Mouse (Mus musculus) MEL (cell line): ENCODE measurements at regions not wholly inside any gene's neighbourhood (a gene's known extent, or its start where the extent isn't known, plus 50 kb on each side); places are given as distances from the start of the nearest gene placed in this dataset.

ENCODE experiments used
- CTCF ChIP-seq, 3 experiments: IDR thresholded peaks in 2 of 3; conservative IDR thresholded peaks in 1 of 3; 2 replicates each; pipeline ENCODE4 v1.5.1; 2011 to 2012; ENCODE audit warnings: low read length in 3 of 3, low read depth in 2 of 3, mild to moderate bottlenecking in 2 of 3, improper control_type of control experiment in 1 of 3, inconsistent platforms in 1 of 3, mixed read lengths in 1 of 3, moderate library complexity in 1 of 3; ENCODE audit not compliant: control insufficient read depth in 1 of 3, insufficient read depth in 1 of 3, poor library complexity in 1 of 3, severe bottlenecking in 1 of 3
- ETS1 ChIP-seq: IDR thresholded peaks from 2 replicates; pipeline ENCODE4 v1.6.1; 2012; ENCODE audit warnings: low read depth, mild to moderate bottlenecking, inconsistent platforms, low read length, improper control_type of control experiment, moderate library complexity
- GABPA ChIP-seq: IDR thresholded peaks from 2 replicates; pipeline ENCODE4 v1.6.1; 2012; ENCODE audit warnings: low read depth, mild to moderate bottlenecking, inconsistent platforms, low read length, improper control_type of control experiment, moderate library complexity
- JUND ChIP-seq: IDR thresholded peaks from 2 replicates; pipeline ENCODE4 v1.6.1; 2011; ENCODE audit warnings: low read depth, mild to moderate bottlenecking, improper control_type of control experiment, low read length
- POLR2AphosphoS2 ChIP-seq: IDR thresholded peaks from 2 replicates; pipeline ENCODE4 v1.6.1; 2011; ENCODE audit warnings: low read length, improper control_type of control experiment
- RCOR1 ChIP-seq: IDR thresholded peaks from 2 replicates; pipeline ENCODE4 v1.6.1; 2012; ENCODE audit warnings: low read depth, mild to moderate bottlenecking, inconsistent platforms, low read length, improper control_type of control experiment
- TCF12 ChIP-seq: IDR thresholded peaks from 2 replicates; pipeline ENCODE4 v1.6.1; 2014; ENCODE audit warnings: low read depth, mild to moderate bottlenecking, inconsistent platforms, low read length, improper control_type of control experiment, moderate library complexity

- TF ChIP-seq ETS1 (no peak), GABPA (no peak), CTCF (IDR thresholded peaks at IDR 0.05 in 2 of 3, conservative IDR thresholded peaks at IDR 0.05 in 1 of 3; ENCODE audit: control insufficient read depth in 1 of 3, insufficient read depth in 1 of 3, low read depth in 2 of 3, low read length in 3 of 3, poor library complexity in 1 of 3, severe bottlenecking in 1 of 3) (no peak), RCOR1 (no peak), POLR2AphosphoS2 (no peak), JUND (no peak), TCF12 (no peak)
Observed at GRCm38 (mm10) chr4:90839804-90840203, 560.8 kb downstream of the Elavl2 start.
